Mouse (Mus musculus) hindbrain, embryonic 13.5 days (tissue): ENCODE results near the gene Sub1. TPM values are rescaled to one million over a fixed set of nuclear protein-coding genes. Genes with fewer than 3 reads are reported as not detected.

Source experiments
- ATAC-seq: fragments of 200-750 bp; cut with Nextera tagmentation; 2 replicates; pipeline ENCODE4 v1.8.0; 2017; ENCODE audit warnings: moderate TSS enrichment; ENCODE audit not compliant: low FRiP score
- H3K27ac ChIP-seq: fragments of 300-500 bp; sonication (generic); 2 replicates; pipeline ENCODE4 v1.5.1; 2015; ENCODE audit warnings: inconsistent platforms, mild to moderate bottlenecking, moderate library complexity
- H3K27me3 ChIP-seq: fragments of 300-500 bp; sonication (generic); 2 replicates; pipeline ENCODE4 v1.6.1; 2015; ENCODE audit warnings: mild to moderate bottlenecking, inconsistent platforms
- H3K36me3 ChIP-seq: fragments of 300-500 bp; sonication (generic); 2 replicates; pipeline ENCODE4 v1.6.1; 2015; ENCODE audit warnings: mild to moderate bottlenecking, inconsistent platforms
- H3K4me1 ChIP-seq: fragments of 300-500 bp; sonication (generic); replicated peaks from 2 replicates; pipeline ENCODE4 v1.6.1; 2015; ENCODE audit warnings: inconsistent platforms
- H3K4me2 ChIP-seq: fragments of 300-500 bp; sonication (generic); 2 replicates; pipeline ENCODE4 v1.6.1; 2015; ENCODE audit warnings: inconsistent platforms, mild to moderate bottlenecking, moderate library complexity
- H3K4me3 ChIP-seq: fragments of 300-500 bp; sonication (generic); 2 replicates; pipeline ENCODE4 v1.5.1; 2015; ENCODE audit warnings: mild to moderate bottlenecking, inconsistent platforms
- H3K9ac ChIP-seq: fragments of 300-500 bp; sonication (generic); 2 replicates; pipeline ENCODE4 v1.6.1; 2015; ENCODE audit warnings: mild to moderate bottlenecking, inconsistent platforms
- H3K9me3 ChIP-seq: fragments of 300-500 bp; sonication (generic); 2 replicates; pipeline ENCODE4 v1.6.1; 2016; ENCODE audit warnings: inconsistent platforms
- WGBS: fragments of 180-500 bp; shearing (Covaris S2); methylation state at CpG from one replicate; pipeline ENCODE4 v1.1.7; 2015; 5-methylcytosine and 5-hydroxymethylcytosine counted together
- polyA plus RNA-seq: library from polyadenylated mRNA; unstranded; fragments of >200 nt; fragmentation: Nextera tagmentation; extraction: Ambion mirVana; gene quantifications from 2 replicates; pipeline ENCODE4 v1.2.1, GENCODE M21; 2015

The Sub1 gene
- polyA plus RNA-seq, 1 experiment from 2014 or later: 618 TPM

DNA sequence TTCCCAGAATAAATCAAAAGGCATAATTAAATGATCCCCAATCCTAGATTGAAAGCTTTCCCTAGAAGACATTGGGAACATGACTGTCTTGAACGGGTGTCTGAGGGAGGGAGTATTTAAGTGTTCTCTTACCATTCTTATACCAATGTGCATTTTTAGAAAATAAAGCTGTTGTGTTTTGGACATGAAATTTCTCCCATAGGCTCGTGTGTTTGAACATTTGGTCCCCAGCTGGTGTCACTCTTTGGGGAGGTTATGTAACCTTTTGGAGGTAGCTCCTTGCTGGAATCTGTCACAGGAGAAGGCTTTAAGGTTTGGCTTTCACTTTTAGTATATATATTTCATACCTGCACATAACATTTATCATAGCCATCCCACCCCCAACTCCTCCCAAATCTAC is 18.6 kb downstream of the Sub1 start:
- H3K4me1 ChIP-seq: no peaks in the 10 kb centered on the region
- H3K27ac ChIP-seq: no peak overlapping the region
- H3K9ac ChIP-seq: no peak overlapping the region
- no peak overlapping the region for H3K4me3 ChIP-seq
- H3K9me3 ChIP-seq: no peaks in the 10 kb centered on the region
- no peaks in the 10 kb centered on the region for H3K27me3 ChIP-seq
- peaks cover 47% of the 10 kb centered on the region for H3K36me3 ChIP-seq
- ATAC-seq: no peak
- WGBS: 90% methylated on average over 2 of the region's 2 CpGs
- no peak overlapping the region for H3K4me2 ChIP-seq

DNA sequence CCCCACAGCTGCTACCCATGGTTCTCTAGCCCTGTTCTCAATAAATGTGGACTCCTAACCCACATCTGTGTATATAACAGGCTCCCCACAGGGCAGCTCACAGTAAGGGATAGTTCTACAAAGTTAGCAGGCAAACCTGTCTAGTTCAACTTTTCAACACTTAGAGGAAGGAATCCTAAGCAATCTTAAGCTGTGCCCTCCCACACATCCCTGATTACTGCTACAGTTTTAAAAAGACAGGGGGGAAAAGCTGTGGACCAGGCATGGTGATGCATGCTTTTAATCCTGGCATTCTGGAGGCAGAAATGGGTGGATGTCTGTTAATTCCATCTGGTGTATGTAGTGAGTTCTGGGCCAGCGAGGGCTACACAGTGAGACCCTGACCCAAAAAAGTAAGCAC is 19.7 kb downstream of the Sub1 start:
- H3K27me3 ChIP-seq: no peaks in the 10 kb centered on the region
- no peaks in the 10 kb centered on the region for H3K9me3 ChIP-seq
- no peak for ATAC-seq
- no peak overlapping the region for H3K4me2 ChIP-seq
- no peak overlapping the region for H3K9ac ChIP-seq
- peaks cover 42% of the 10 kb centered on the region for H3K36me3 ChIP-seq
- no peaks in the 10 kb centered on the region for H3K4me1 ChIP-seq
- no peak overlapping the region for H3K4me3 ChIP-seq
- H3K27ac ChIP-seq: no peak overlapping the region
- 89% methylated on average over 1 of the region's 1 CpGs for WGBS

DNA sequence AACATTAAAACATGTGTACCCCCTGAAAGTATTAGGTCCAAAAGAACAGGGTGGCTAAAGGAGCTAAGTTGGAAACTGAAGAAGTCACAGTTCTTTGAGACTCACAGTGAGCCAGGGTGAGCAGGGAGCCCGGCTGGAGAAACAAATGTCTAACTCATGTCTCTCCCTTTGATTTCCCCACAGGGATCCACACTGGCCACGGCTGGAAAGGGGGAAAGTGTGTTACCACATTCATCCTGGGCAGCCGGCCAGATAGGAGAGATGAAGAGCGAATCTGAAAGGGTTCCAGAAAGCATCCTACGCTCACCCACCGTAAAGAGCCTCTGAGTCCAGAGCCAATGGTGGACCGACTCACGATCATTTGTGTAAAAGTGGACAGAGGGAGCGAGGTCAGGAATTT is 20.9 kb downstream of the Sub1 start:
- ATAC-seq: no peak
- no peaks in the 10 kb centered on the region for H3K4me1 ChIP-seq
- peaks cover 32% of the 10 kb centered on the region for H3K36me3 ChIP-seq
- no peak overlapping the region for H3K9ac ChIP-seq
- no peak overlapping the region for H3K4me3 ChIP-seq
- WGBS: 90% methylated on average over 9 of the region's 9 CpGs
- H3K27ac ChIP-seq: no peak overlapping the region
- H3K9me3 ChIP-seq: no peaks in the 10 kb centered on the region
- H3K4me2 ChIP-seq: no peak overlapping the region
- no peaks in the 10 kb centered on the region for H3K27me3 ChIP-seq

DNA sequence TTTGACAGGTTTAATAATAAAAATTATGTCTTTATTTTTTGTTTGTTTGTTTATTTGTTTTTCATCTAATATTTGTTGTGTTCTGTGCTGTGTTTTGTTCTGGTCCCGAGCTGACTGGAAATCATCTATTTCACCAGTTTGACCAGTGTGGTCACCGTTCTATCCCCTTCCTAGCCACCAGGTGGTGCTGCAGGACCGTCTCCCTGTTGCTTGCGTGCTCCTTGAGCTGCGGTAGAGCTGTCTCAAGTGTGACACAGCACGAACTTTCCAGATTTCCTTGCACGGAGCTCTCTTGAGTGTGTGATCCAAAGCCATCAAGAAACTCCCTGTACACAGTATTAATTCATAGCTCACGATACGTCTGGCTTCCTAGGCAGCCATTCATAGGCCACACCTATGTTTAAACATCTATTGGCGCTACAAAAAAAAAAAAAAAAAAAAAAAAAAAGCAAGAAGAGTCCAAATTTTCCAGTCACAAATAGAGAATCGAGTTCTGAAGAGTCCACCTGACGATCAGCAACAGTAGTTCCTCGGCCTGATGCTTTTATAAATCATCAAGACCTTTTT is 24.8 kb downstream of the Sub1 start:
- 29% methylated on average over 13 of the region's 13 CpGs for WGBS
- Histone ChIP-seq H3K27ac (no peak overlapping the region), H3K4me3 (no peak overlapping the region), H3K4me2 (no peak overlapping the region), H3K36me3 (peaks cover 9% of the 10 kb centered on the region; the same call in 1 of the 2 replicates), H3K9me3 (no peaks in the 10 kb centered on the region), H3K9ac (no peak overlapping the region), H3K27me3 (no peaks in the 10 kb centered on the region), H3K4me1 (no peaks in the 10 kb centered on the region)
- peak; percentile 82 for ATAC-seq

DNA sequence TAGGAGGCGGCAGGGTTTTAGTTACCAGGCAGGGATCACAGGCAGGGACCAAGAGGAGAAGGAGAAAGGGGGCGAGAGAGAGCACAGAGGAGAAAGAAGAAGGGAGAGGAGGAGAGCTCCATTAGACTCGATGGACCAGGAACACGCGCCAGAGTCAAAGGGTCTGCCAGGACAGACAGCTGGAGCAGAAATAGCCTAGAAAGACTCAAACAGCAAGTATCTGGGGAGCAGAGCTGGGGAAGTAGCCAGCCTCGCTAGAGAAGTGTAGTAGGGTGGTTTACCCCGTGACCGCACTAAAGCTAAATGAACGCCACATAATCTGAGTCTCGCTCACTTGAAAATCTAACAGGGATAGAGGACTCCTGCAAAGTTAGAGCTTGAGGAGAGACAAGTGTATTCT is 26.2 kb downstream of the Sub1 start:
- Histone ChIP-seq H3K4me2 (no peak overlapping the region), H3K9me3 (no peaks in the 10 kb centered on the region), H3K4me1 (no peaks in the 10 kb centered on the region), H3K9ac (no peak overlapping the region), H3K27me3 (no peaks in the 10 kb centered on the region), H3K27ac (no peak overlapping the region), H3K4me3 (no peak overlapping the region), H3K36me3 (peaks cover 9% of the 10 kb centered on the region; the same call in 1 of the 2 replicates)
- 80% methylated on average over 10 of the region's 10 CpGs for WGBS
- ATAC-seq: no peak

DNA sequence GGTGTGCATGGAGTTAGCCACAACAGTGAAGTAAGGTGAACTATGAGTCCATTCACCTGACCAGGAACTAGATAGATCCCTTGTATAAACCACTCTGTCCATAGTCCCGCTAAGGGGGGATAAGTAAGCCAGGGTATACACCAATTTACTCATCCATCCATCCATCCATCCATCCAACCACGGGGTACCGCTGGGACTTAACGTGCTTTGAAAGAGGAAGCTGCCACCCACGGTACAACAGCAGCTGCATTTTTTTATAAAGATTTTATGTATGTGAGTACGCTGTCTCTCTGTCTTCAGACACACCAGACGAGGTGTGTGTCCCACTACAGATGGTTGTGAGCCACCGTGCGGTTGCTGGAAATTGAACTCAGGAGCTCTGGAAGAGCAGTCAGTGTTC is 27.9 kb downstream of the Sub1 start:
- no peak overlapping the region for H3K4me2 ChIP-seq
- WGBS: 92% methylated on average over 9 of the region's 9 CpGs
- H3K4me1 ChIP-seq: no peaks in the 10 kb centered on the region
- H3K36me3 ChIP-seq: no peaks in the 10 kb centered on the region
- no peaks in the 10 kb centered on the region for H3K9me3 ChIP-seq
- H3K4me3 ChIP-seq: no peak overlapping the region
- no peak for ATAC-seq
- H3K9ac ChIP-seq: no peak overlapping the region
- H3K27ac ChIP-seq: no peak overlapping the region
- no peaks in the 10 kb centered on the region for H3K27me3 ChIP-seq

DNA sequence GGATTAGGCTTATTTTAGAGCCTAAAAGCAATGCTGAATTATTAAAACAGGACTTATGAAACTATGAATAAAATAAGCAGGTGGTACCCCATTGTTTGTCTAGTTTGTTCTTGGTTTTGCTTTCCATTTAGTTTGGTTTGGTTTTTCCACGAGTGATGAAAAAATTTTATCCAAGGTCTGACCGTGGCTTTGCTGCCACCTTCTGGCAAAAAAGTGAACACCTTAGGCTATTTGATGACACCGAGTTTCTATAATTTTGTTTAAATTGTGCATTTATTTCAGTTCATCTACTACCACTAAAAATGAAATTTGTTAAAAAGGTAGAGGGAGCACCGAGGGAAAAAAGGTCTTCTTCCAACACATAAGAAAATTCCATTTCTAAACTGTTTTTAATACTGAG is 30.4 kb downstream of the Sub1 start:
- WGBS: 11% methylated on average over 4 of the region's 4 CpGs
- Histone ChIP-seq H3K4me3 (no peak overlapping the region), H3K27me3 (no peaks in the 10 kb centered on the region), H3K27ac (no peak overlapping the region), H3K9ac (no peak overlapping the region), H3K4me1 (no peaks in the 10 kb centered on the region), H3K4me2 (no peak overlapping the region), H3K9me3 (no peaks in the 10 kb centered on the region), H3K36me3 (no peaks in the 10 kb centered on the region)
- no peak for ATAC-seq

DNA sequence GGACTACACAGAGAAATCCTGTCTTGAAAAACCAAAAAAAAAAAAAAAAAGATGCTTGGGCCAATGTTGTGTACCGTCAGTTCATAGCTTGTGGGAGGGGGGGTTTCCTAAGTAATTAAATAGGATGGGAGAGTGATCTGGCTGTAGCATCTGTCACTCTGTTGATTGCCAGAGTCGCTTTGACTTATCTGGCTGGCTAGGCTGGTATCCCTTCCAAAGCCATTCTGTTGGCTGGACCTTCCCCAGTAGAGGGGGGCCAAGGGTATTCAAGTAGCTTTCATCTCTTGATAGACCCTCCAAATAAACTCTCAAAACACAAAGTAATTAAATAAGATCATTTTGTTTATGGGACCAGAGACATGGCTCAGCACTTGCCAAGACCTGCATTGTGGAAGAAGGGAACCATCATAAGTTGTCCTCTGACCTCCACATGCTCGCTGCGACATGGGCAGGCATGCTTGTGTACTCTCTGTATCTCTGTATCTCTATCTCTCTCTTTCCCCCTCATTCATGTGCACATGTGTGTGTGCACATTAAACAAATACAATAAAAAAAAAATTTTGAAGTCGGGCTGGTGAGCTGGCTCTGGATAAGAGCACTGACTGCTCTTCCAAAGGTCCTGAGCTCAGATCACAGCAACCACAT is 31.5 kb downstream of the Sub1 start:
- Histone ChIP-seq H3K4me2 (no peak overlapping the region), H3K27me3 (no peaks in the 10 kb centered on the region), H3K9me3 (no peaks in the 10 kb centered on the region), H3K4me3 (no peak overlapping the region), H3K27ac (no peak overlapping the region), H3K4me1 (no peaks in the 10 kb centered on the region), H3K9ac (no peak overlapping the region), H3K36me3 (no peaks in the 10 kb centered on the region)
- WGBS: 94% methylated on average over 5 of the region's 5 CpGs
- no peak for ATAC-seq

DNA sequence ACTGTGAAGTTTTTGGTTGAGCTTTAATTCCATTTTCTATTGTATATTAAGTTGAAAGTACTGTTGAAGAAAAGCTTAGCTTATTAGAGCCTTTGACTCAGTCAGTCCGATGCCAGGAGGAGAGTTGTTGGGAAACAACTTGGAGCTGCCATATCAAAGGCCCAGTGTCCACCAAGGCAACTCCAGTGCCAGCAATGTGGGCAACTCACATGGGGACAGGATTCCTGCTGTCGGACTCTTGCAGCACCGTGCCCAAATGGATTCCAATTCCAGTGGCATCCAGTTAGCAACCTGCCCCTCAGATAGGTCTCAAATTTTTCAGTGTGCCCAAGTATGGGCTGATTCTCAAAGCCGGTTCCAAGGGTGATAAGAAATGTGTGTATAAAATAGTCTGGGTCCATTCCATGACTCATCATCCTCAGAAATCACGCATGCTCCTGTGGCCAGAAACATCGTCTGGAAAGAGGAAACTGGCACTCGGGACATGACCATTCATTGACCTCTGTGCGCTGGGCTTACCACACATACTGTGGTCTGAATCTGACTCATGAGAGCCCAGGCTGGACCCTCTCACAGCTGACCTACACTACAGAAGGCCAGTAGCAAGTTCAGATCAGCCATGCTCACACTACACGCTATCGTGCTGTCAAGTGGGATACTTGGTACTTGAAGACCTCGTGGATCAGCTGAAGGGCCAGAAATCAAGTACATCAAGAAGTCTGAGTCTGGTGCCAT is 32.8 kb downstream of the Sub1 start:
- Histone ChIP-seq H3K4me3 (no peak overlapping the region), H3K4me1 (no peaks in the 10 kb centered on the region), H3K9me3 (no peaks in the 10 kb centered on the region), H3K4me2 (no peak overlapping the region), H3K36me3 (no peaks in the 10 kb centered on the region), H3K9ac (no peak overlapping the region), H3K27ac (no peak overlapping the region), H3K27me3 (no peaks in the 10 kb centered on the region)
- no peak for ATAC-seq
- 92% methylated on average over 11 of the region's 11 CpGs for WGBS

DNA sequence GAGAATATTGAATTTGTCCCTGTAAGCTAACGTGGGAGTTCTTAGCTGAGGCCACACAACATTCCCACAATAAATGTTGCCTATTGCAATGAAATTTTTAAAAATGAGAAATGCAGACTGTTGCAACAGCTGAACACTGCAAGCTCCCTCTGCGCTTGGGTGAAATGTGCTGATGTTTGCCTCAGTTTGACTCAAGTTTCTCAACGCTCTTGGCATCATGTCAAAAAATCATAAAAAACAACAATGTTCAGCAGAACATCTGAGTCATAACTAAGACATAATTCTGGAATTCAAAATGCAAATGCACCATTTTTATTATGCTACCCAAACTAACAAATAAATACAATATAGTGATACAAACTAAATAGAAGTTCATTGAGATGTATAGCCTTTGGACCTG is 37.1 kb downstream of the Sub1 start:
- no peak overlapping the region for H3K9ac ChIP-seq
- H3K9me3 ChIP-seq: no peaks in the 10 kb centered on the region
- no peaks in the 10 kb centered on the region for H3K36me3 ChIP-seq
- WGBS: 92% methylated on average over 3 of the region's 3 CpGs
- no peak overlapping the region for H3K4me3 ChIP-seq
- no peak overlapping the region for H3K4me2 ChIP-seq
- H3K27me3 ChIP-seq: no peaks in the 10 kb centered on the region
- H3K27ac ChIP-seq: no peak overlapping the region
- no peak for ATAC-seq
- no peaks in the 10 kb centered on the region for H3K4me1 ChIP-seq

DNA sequence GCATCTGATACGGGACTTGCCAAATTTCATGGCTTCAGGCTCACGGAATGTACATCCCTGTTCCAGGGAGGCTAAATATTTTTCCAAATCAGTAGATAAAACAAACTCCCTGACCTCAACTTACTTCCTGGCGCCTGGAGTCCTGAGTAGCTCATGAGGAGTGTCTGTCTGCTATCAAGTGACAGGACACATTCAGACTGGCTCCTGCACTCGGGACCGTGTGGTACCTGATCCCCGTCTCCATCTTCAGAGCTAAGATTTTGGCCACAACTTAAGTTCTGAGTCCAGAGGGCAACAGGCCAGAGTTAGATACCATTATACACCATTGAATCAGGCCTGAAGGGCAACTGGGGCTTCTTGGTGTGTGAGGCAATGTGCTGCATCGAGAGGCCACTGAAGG is 40.7 kb downstream of the Sub1 start:
- WGBS: 85% methylated on average over 7 of the region's 7 CpGs
- no peaks in the 10 kb centered on the region for H3K27me3 ChIP-seq
- no peak overlapping the region for H3K4me3 ChIP-seq
- H3K4me2 ChIP-seq: no peak overlapping the region
- ATAC-seq: no peak
- H3K36me3 ChIP-seq: no peaks in the 10 kb centered on the region
- no peak overlapping the region for H3K27ac ChIP-seq
- H3K9me3 ChIP-seq: no peaks in the 10 kb centered on the region
- no peaks in the 10 kb centered on the region for H3K4me1 ChIP-seq
- no peak overlapping the region for H3K9ac ChIP-seq

DNA sequence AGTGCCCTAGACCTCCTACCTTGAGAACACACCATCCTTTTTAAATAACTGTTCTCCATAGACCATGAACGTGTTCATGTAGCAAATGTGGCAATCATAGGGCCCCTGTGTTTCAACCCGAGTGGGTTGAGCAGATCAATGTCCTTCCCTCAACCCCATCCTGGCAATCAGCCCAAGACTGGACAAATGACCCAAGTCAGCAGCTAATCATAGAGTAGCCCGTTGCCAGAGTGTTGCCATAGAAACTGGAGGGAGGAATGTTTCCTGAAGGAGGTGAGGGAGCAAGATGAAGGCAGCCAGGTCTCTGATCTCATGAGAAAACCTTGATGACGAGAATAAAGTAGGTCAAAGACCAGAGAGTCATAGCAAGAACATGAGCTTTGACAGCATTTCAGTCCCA is 42.6 kb downstream of the Sub1 start:
- 53% methylated on average over 4 of the region's 4 CpGs for WGBS
- Histone ChIP-seq H3K27ac (no peak overlapping the region), H3K4me2 (no peak overlapping the region), H3K9ac (no peak overlapping the region), H3K4me3 (no peak overlapping the region), H3K27me3 (no peaks in the 10 kb centered on the region), H3K4me1 (no peaks in the 10 kb centered on the region), H3K36me3 (no peaks in the 10 kb centered on the region), H3K9me3 (no peaks in the 10 kb centered on the region)
- no peak for ATAC-seq

DNA sequence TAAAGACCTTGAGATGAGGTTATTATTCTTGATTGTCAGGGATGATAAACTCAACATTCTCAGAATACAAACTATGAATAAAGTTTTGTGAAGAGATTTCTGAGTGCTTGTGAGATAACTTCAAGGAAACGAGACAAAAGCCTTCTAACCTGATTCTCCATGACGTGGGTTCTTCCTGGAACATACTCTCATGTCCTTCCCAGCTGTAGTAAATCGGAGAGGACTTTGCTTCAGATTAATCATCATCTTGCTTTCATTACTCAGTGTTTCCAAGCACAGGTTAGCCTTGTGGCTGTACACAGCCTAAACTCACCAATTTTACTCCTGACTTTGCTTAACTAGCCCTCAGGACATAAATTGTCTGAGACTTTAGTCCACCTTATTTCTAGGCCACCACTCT is 44.6 kb downstream of the Sub1 start:
- Histone ChIP-seq H3K9me3 (no peaks in the 10 kb centered on the region), H3K27me3 (no peaks in the 10 kb centered on the region), H3K4me2 (no peak overlapping the region), H3K36me3 (no peaks in the 10 kb centered on the region), H3K27ac (no peak overlapping the region), H3K4me1 (no peaks in the 10 kb centered on the region), H3K9ac (no peak overlapping the region), H3K4me3 (no peak overlapping the region)
- no peak for ATAC-seq
- 94% methylated on average over 3 of the region's 3 CpGs for WGBS
